10 mouse cellular contexts compared by ENCODE assay signal in genomic region chr1:65388328-65388727, GRCm38 (mm10).
DNase-seq lines count a peak whose midpoint lies in the region; ATAC-seq and TF ChIP-seq lines count a peak whose summit lies in the region.
"Had no signal": no experiment of that assay in that cellular context is flagged by ENCODE, and none has a peak within 500 bp of the region (broad histone marks: within the 10 kb centered on the region; RNA-seq: fewer than 3 reads in every experiment).

No protein-coding gene starts in this region.

- no peak overlapping the region for H3K4me3 ChIP-seq in hindbrain, embryonic 12.5 days
- H3K4me3 ChIP-seq in hindbrain, embryonic 16.5 days (ENCODE audit: low read length) = no peak overlapping the region
- no peak overlapping the region for H3K4me3 ChIP-seq in bone marrow macrophage, adult 2 months (ENCODE audit: insufficient read depth, low read length)
- no peak overlapping the region for H3K4me3 ChIP-seq in embryonic facial prominence, embryonic 12.5 days
- H3K4me3 ChIP-seq: embryonic facial prominence, embryonic 13.5 days; limb, embryonic 12.5 days had no signal

- no peak overlapping the region for H3K9ac ChIP-seq in hindbrain, embryonic 12.5 days
- no peak overlapping the region for H3K9ac ChIP-seq in hindbrain, embryonic 16.5 days (ENCODE audit: low read depth, low read length)
- no peak overlapping the region for H3K9ac ChIP-seq in embryonic facial prominence, embryonic 12.5 days
- H3K9ac ChIP-seq: embryonic facial prominence, embryonic 13.5 days; limb, embryonic 12.5 days had no signal

- no peaks in the 10 kb centered on the region for H3K9me3 ChIP-seq in hindbrain, embryonic 12.5 days (replicated peaks)
- H3K9me3 ChIP-seq in hindbrain, embryonic 16.5 days (ENCODE audit: control insufficient read depth, low read length) = no peaks in the 10 kb centered on the region
- no peaks in the 10 kb centered on the region for H3K9me3 ChIP-seq in embryonic facial prominence, embryonic 12.5 days
- H3K9me3 ChIP-seq: embryonic facial prominence, embryonic 13.5 days; limb, embryonic 12.5 days had no signal

- ATAC-seq in hindbrain, embryonic 12.5 days (ENCODE audit: low FRiP score) = 0 out of 2 replicates have a peak, but pooled peaks have one; percentile 50
- no peak for ATAC-seq in hindbrain, embryonic 16.5 days
- 0 out of 2 replicates have a peak, but pooled peaks have one; percentile 60 for ATAC-seq in embryonic facial prominence, embryonic 12.5 days (ENCODE audit: insufficient number of reproducible peaks, insufficient read depth, low FRiP score, low TSS enrichment)

- peak; percentile 82 for DNase-seq in ES-CJ7 (ENCODE audit: low read depth, low spot score)
- DNase-seq in left cerebral cortex, postnatal 10 days (ENCODE audit: extremely low spot score in 1 of 2, low spot score in 2 of 2) = peak; percentile 1 to 26
- peak; percentile 46 for DNase-seq in retina, postnatal 1 day
- DNase-seq in T-cell, adult 2 months (ENCODE audit: low spot score) = no peak

- intact Hi-C loops in left cerebral cortex, postnatal 10 days (cut with DNase I) = no loop called here

- H3K27me3 ChIP-seq in hindbrain, embryonic 12.5 days = no peaks in the 10 kb centered on the region
- H3K27me3 ChIP-seq in hindbrain, embryonic 16.5 days (replicated peaks; ENCODE audit: control insufficient read depth, insufficient read depth, low read length) = no peaks in the 10 kb centered on the region
- H3K27me3 ChIP-seq in embryonic facial prominence, embryonic 12.5 days = no peaks in the 10 kb centered on the region
- H3K27me3 ChIP-seq: embryonic facial prominence, embryonic 13.5 days; limb, embryonic 12.5 days had no signal

- H3K36me3 ChIP-seq in hindbrain, embryonic 12.5 days = no peaks in the 10 kb centered on the region
- no peaks in the 10 kb centered on the region for H3K36me3 ChIP-seq in hindbrain, embryonic 16.5 days (ENCODE audit: control insufficient read depth, insufficient read depth, low read length)
- no peaks in the 10 kb centered on the region for H3K36me3 ChIP-seq in embryonic facial prominence, embryonic 12.5 days
- H3K36me3 ChIP-seq: embryonic facial prominence, embryonic 13.5 days; limb, embryonic 12.5 days had no signal

- no peak for TF ChIP-seq POLR2A in bone marrow macrophage, adult 2 months (IDR thresholded peaks at IDR 0.05; ENCODE audit: borderline replicate concordance, low read depth, low read length)

- no peaks in the 10 kb centered on the region for H3K4me1 ChIP-seq in hindbrain, embryonic 12.5 days
- no peaks in the 10 kb centered on the region for H3K4me1 ChIP-seq in hindbrain, embryonic 16.5 days (ENCODE audit: control insufficient read depth, insufficient read depth, low read depth, low read length)
- no peaks in the 10 kb centered on the region for H3K4me1 ChIP-seq in bone marrow macrophage, adult 2 months (ENCODE audit: control insufficient read depth, insufficient read depth, low read length)
- no peaks in the 10 kb centered on the region for H3K4me1 ChIP-seq in embryonic facial prominence, embryonic 12.5 days
- H3K4me1 ChIP-seq: embryonic facial prominence, embryonic 13.5 days; limb, embryonic 12.5 days had no signal

- H3K27ac ChIP-seq in hindbrain, embryonic 12.5 days = no peak overlapping the region
- H3K27ac ChIP-seq in hindbrain, embryonic 16.5 days (ENCODE audit: low read depth, low read length) = no peak overlapping the region
- H3K27ac ChIP-seq in bone marrow macrophage, adult 2 months (ENCODE audit: insufficient read depth, low read depth, low read length) = no peak overlapping the region
- no peak overlapping the region for H3K27ac ChIP-seq in embryonic facial prominence, embryonic 12.5 days
- H3K27ac ChIP-seq: embryonic facial prominence, embryonic 13.5 days; limb, embryonic 12.5 days had no signal

- 39% methylated on average over 15 of the region's 15 CpGs for WGBS in hindbrain, embryonic 12.5 days
- 39% methylated on average over 15 of the region's 15 CpGs for WGBS in hindbrain, embryonic 16.5 days
- WGBS in embryonic facial prominence, embryonic 12.5 days = 43% methylated on average over 15 of the region's 15 CpGs

- H3K4me2 ChIP-seq in hindbrain, embryonic 12.5 days (replicated peaks) = no peak overlapping the region
- H3K4me2 ChIP-seq in hindbrain, embryonic 16.5 days (ENCODE audit: low read length) = no peak overlapping the region
- H3K4me2 ChIP-seq in embryonic facial prominence, embryonic 12.5 days (replicated peaks) = no peak overlapping the region
- H3K4me2 ChIP-seq: embryonic facial prominence, embryonic 13.5 days; limb, embryonic 12.5 days had no signal

- TF ChIP-seq CTCF in bone marrow macrophage, adult 2 months (IDR thresholded peaks at IDR 0.05; ENCODE audit: low read depth, low read length) = peak; percentile 45; the same call in 1 of the 2 replicates
